Mouse (Mus musculus) spleen, adult 2 months (tissue): ENCODE results near the gene Sh3pxd2b.

Experiments
- CTCF ChIP-seq: fragments of 200-500 bp; IDR thresholded peaks from 2 replicates; pipeline ENCODE4 v1.5.1; 2011; ENCODE audit warnings: mild to moderate bottlenecking, inconsistent platforms; ENCODE audit not compliant: insufficient read depth, insufficient read length, insufficient replicate concordance; ENCODE audit errors: extremely low read depth
- POLR2A ChIP-seq: fragments of 200-500 bp; IDR thresholded peaks from 2 replicates; pipeline ENCODE4 v1.6.1; 2011; ENCODE audit warnings: low read depth, low read length, inconsistent platforms

GRCm38 (mm10) chr11:32435410-32436060 lies 87.9 kb downstream of the Sh3pxd2b start:
- no peak for TF ChIP-seq POLR2A
- no peak for TF ChIP-seq CTCF
